Mouse (Mus musculus): ENCODE data around the gene Mast4. TPM values are rescaled to one million over a fixed set of nuclear protein-coding genes. Genes with fewer than 3 reads are reported as not detected.
A peak's percentile ranks its signal among the peaks of the same experiment; 100 is the strongest.

The Mast4 gene
- polyA plus RNA-seq, 1 experiment = 10.8 TPM

- Histone ChIP-seq H3K79me2 (ENCODE audit: control insufficient read depth, insufficient read depth) (no peaks in the 10 kb centered on the region), H3K36me3 (ENCODE audit: control insufficient read depth, insufficient read depth) (peaks cover 58% of the 10 kb centered on the region), H3K4me3 (ENCODE audit: insufficient read depth, poor library complexity, severe bottlenecking) (no peak overlapping the region), H3K79me3 (ENCODE audit: low read depth) (no peaks in the 10 kb centered on the region), H3K27me3 (ENCODE audit: control insufficient read depth, insufficient read depth, insufficient read length) (no peaks in the 10 kb centered on the region), H3ac (ENCODE audit: control insufficient read depth, insufficient read length, low read depth) (no peak overlapping the region)
- TF ChIP-seq CEBPB (IDR thresholded peaks at IDR 0.05; ENCODE audit: low read depth) (no peak), USF1 (IDR thresholded peaks at IDR 0.05; ENCODE audit: low read depth) (no peak), FOSL1 (IDR thresholded peaks at IDR 0.05; ENCODE audit: insufficient read depth, low read length, poor library complexity, severe bottlenecking) (no peak), CTCF (IDR thresholded peaks at IDR 0.05; ENCODE audit: control insufficient read depth, insufficient read depth, insufficient read length) (no peak), MYOG (IDR thresholded peaks at IDR 0.05; ENCODE audit: control insufficient read depth, extremely low read depth, insufficient read length) (no peak), MAX (IDR thresholded peaks at IDR 0.05) (no peak)
Measured at GRCm38 (mm10) chr13:102773169-102773568, 561.1 kb downstream of the Mast4 start.

GRCm38 (mm10) chr13:102770194-102770593 is 564.1 kb downstream of the Mast4 start:
- Histone ChIP-seq H3K4me3 (ENCODE audit: insufficient read depth, poor library complexity, severe bottlenecking) (no peak overlapping the region), H3K79me2 (ENCODE audit: control insufficient read depth, insufficient read depth) (no peaks in the 10 kb centered on the region), H3ac (ENCODE audit: control insufficient read depth, insufficient read length, low read depth) (no peak overlapping the region), H3K27me3 (ENCODE audit: control insufficient read depth, insufficient read depth, insufficient read length) (no peaks in the 10 kb centered on the region), H3K79me3 (ENCODE audit: low read depth) (no peaks in the 10 kb centered on the region), H3K36me3 (ENCODE audit: control insufficient read depth, insufficient read depth) (peaks cover 71% of the 10 kb centered on the region)
- TF ChIP-seq CEBPB (IDR thresholded peaks at IDR 0.05; ENCODE audit: low read depth) = peak; percentile 94
- TF ChIP-seq MYOD1 (IDR thresholded peaks at IDR 0.05; ENCODE audit: control insufficient read depth, insufficient read length, low read depth) = no peak

- Histone ChIP-seq H3K79me3 (ENCODE audit: low read depth) (no peaks in the 10 kb centered on the region), H3K4me3 (ENCODE audit: insufficient read depth, poor library complexity, severe bottlenecking) (no peak overlapping the region), H3K27me3 (ENCODE audit: control insufficient read depth, insufficient read depth, insufficient read length) (no peaks in the 10 kb centered on the region), H3K79me2 (ENCODE audit: control insufficient read depth, insufficient read depth) (no peaks in the 10 kb centered on the region), H3K36me3 (ENCODE audit: control insufficient read depth, insufficient read depth) (peaks cover 68% of the 10 kb centered on the region), H3ac (ENCODE audit: control insufficient read depth, insufficient read length, low read depth) (no peak overlapping the region)
- TF ChIP-seq MAX (IDR thresholded peaks at IDR 0.05) (no peak), MYOD1 (IDR thresholded peaks at IDR 0.05; ENCODE audit: control insufficient read depth, insufficient read length, low read depth) (no peak), USF1 (IDR thresholded peaks at IDR 0.05; ENCODE audit: low read depth) (no peak), CTCF (IDR thresholded peaks at IDR 0.05; ENCODE audit: control insufficient read depth, insufficient read depth, insufficient read length) (no peak), FOSL1 (IDR thresholded peaks at IDR 0.05; ENCODE audit: insufficient read depth, low read length, poor library complexity, severe bottlenecking) (no peak), MYOG (IDR thresholded peaks at IDR 0.05; ENCODE audit: control insufficient read depth, extremely low read depth, insufficient read length) (no peak), CEBPB (IDR thresholded peaks at IDR 0.05; ENCODE audit: low read depth) (no peak)
Measured at GRCm38 (mm10) chr13:102768512-102768911, 565.8 kb downstream of the Mast4 start.

GRCm38 (mm10) chr13:102767110-102767509 is 567.2 kb downstream of the Mast4 start:
- TF ChIP-seq CTCF (IDR thresholded peaks at IDR 0.05; ENCODE audit: control insufficient read depth, insufficient read depth, insufficient read length) (no peak), CEBPB (IDR thresholded peaks at IDR 0.05; ENCODE audit: low read depth) (no peak), FOSL1 (IDR thresholded peaks at IDR 0.05; ENCODE audit: insufficient read depth, low read length, poor library complexity, severe bottlenecking) (no peak), USF1 (IDR thresholded peaks at IDR 0.05; ENCODE audit: low read depth) (no peak), MAX (IDR thresholded peaks at IDR 0.05) (no peak), MYOD1 (IDR thresholded peaks at IDR 0.05; ENCODE audit: control insufficient read depth, insufficient read length, low read depth) (no peak), MYOG (IDR thresholded peaks at IDR 0.05; ENCODE audit: control insufficient read depth, extremely low read depth, insufficient read length) (no peak)
- Histone ChIP-seq H3K27me3 (ENCODE audit: control insufficient read depth, insufficient read depth, insufficient read length) (no peaks in the 10 kb centered on the region), H3K79me2 (ENCODE audit: control insufficient read depth, insufficient read depth) (no peaks in the 10 kb centered on the region), H3K4me3 (ENCODE audit: insufficient read depth, poor library complexity, severe bottlenecking) (no peak overlapping the region), H3ac (ENCODE audit: control insufficient read depth, insufficient read length, low read depth) (no peak overlapping the region), H3K36me3 (ENCODE audit: control insufficient read depth, insufficient read depth) (peaks cover 70% of the 10 kb centered on the region), H3K79me3 (ENCODE audit: low read depth) (no peaks in the 10 kb centered on the region)

GRCm38 (mm10) chr13:102765216-102765615 is 569.1 kb downstream of the Mast4 start:
- Histone ChIP-seq H3K27me3 (ENCODE audit: control insufficient read depth, insufficient read depth, insufficient read length) (no peaks in the 10 kb centered on the region), H3ac (ENCODE audit: control insufficient read depth, insufficient read length, low read depth) (no peak overlapping the region), H3K36me3 (ENCODE audit: control insufficient read depth, insufficient read depth) (peaks cover 67% of the 10 kb centered on the region), H3K79me2 (ENCODE audit: control insufficient read depth, insufficient read depth) (no peaks in the 10 kb centered on the region), H3K79me3 (ENCODE audit: low read depth) (no peaks in the 10 kb centered on the region), H3K4me3 (ENCODE audit: insufficient read depth, poor library complexity, severe bottlenecking) (no peak overlapping the region)
- no peak for TF ChIP-seq FOSL1 (IDR thresholded peaks at IDR 0.05; ENCODE audit: insufficient read depth, low read length, poor library complexity, severe bottlenecking)
- no peak for TF ChIP-seq MYOD1 (IDR thresholded peaks at IDR 0.05; ENCODE audit: control insufficient read depth, insufficient read length, low read depth)
- no peak for TF ChIP-seq CTCF (IDR thresholded peaks at IDR 0.05; ENCODE audit: control insufficient read depth, insufficient read depth, insufficient read length)
- no peak for TF ChIP-seq MAX (IDR thresholded peaks at IDR 0.05)
- TF ChIP-seq CEBPB (IDR thresholded peaks at IDR 0.05; ENCODE audit: low read depth) = no peak
- TF ChIP-seq USF1 (IDR thresholded peaks at IDR 0.05; ENCODE audit: low read depth) = no peak
- no peak for TF ChIP-seq MYOG (IDR thresholded peaks at IDR 0.05; ENCODE audit: control insufficient read depth, extremely low read depth, insufficient read length)

GRCm38 (mm10) chr13:102764218-102764617 is 570.1 kb downstream of the Mast4 start:
- Histone ChIP-seq H3ac (ENCODE audit: control insufficient read depth, insufficient read length, low read depth) (no peak overlapping the region), H3K79me2 (ENCODE audit: control insufficient read depth, insufficient read depth) (no peaks in the 10 kb centered on the region), H3K4me3 (ENCODE audit: insufficient read depth, poor library complexity, severe bottlenecking) (no peak overlapping the region), H3K36me3 (ENCODE audit: control insufficient read depth, insufficient read depth) (peaks cover 69% of the 10 kb centered on the region), H3K27me3 (ENCODE audit: control insufficient read depth, insufficient read depth, insufficient read length) (no peaks in the 10 kb centered on the region), H3K79me3 (ENCODE audit: low read depth) (no peaks in the 10 kb centered on the region)
- TF ChIP-seq MYOD1 (IDR thresholded peaks at IDR 0.05; ENCODE audit: control insufficient read depth, insufficient read length, low read depth) = no peak
- TF ChIP-seq CTCF (IDR thresholded peaks at IDR 0.05; ENCODE audit: control insufficient read depth, insufficient read depth, insufficient read length) = no peak
- no peak for TF ChIP-seq MAX (IDR thresholded peaks at IDR 0.05)
- TF ChIP-seq FOSL1 (IDR thresholded peaks at IDR 0.05; ENCODE audit: insufficient read depth, low read length, poor library complexity, severe bottlenecking) = no peak
- no peak for TF ChIP-seq CEBPB (IDR thresholded peaks at IDR 0.05; ENCODE audit: low read depth)
- no peak for TF ChIP-seq USF1 (IDR thresholded peaks at IDR 0.05; ENCODE audit: low read depth)

Data from C2C12 (cell line).